Mouse (Mus musculus) testis, adult 2 months (tissue): ENCODE measurements around the gene Rasgef1b.

Experiments
- CTCF ChIP-seq: fragments of 200-500 bp; IDR thresholded peaks from 2 replicates; pipeline ENCODE4 v1.5.1; 2012; ENCODE audit warnings: low read depth, mild to moderate bottlenecking, inconsistent platforms, low read length, moderate library complexity; ENCODE audit not compliant: control insufficient read depth, insufficient read depth, insufficient replicate concordance
- POLR2A ChIP-seq: fragments of 200-500 bp; IDR thresholded peaks from 2 replicates; pipeline ENCODE4 v1.6.1; 2012; ENCODE audit warnings: low read depth, mild to moderate bottlenecking, inconsistent platforms, low read length, moderate library complexity; ENCODE audit not compliant: control insufficient read depth

DNA sequence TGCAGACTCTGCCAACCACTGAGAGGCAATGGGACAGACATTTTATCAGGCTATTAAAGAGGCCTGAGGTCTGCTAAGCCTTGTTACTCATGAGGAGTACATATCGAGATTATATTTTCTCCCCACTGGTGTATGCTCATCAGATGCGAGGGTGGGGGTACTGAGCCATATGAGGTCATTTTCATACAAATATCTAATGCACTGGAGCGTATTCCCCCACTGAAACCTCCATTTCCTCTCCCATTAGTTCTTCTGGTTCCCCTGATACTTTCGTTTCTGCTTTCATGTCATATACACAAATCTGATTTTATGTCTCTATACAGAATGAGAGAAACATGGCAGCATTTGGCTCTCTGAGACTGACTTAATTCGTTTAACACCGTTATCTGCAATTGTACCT, 314.6 kb downstream of the Rasgef1b start:
- TF ChIP-seq POLR2A (no peak), CTCF (no peak)
